Comparison of ENCODE assay signal across 8 mouse cellular contexts in the genomic region with DNA sequence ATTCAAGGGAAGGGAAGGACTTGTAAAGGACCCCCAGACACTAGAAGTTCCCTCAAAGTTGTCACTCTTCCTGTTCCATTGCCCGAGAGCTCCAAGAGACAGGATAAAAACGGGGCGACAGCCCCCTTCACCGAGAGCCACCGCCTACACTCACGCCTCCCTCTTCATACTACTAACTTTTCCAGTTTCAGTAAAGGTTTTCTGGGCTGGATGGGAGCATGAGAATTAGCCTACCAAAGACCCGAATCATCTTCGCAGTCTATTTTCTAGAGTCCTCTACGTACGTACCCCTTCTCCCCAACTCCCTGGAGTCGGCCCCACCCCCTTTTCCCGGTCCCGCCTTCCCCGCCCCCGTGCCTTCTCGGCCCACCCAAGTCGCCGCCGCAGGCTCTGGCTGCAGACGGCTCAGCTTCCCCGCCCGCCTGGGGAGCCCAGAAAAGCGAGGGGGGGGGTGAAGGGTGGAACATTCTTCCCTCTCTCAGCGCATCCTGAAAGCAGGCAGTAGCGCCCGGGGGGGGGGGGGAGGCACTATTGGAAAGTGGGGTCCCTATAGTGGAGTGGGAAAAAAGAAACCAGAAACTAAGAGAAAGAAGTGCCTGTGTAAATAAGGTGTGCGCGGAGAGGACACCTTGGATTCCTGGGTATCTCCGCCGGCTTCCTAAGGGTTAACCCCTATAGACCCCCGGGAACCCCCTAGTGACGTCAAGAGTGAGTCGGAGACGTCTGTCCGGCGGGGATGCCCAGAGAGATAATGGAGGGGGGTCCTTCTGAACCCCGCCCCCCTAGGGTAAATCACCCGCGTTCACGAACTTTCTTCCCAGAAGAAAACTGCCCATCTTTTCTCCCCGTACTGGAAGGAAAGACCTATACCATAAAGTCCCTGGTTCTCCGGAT. TPM values are rescaled to one million over a fixed set of nuclear protein-coding genes. Genes with fewer than 3 reads are reported as not detected.
DNase-seq lines count a peak whose midpoint lies in the region; ATAC-seq and TF ChIP-seq lines count a peak whose summit lies in the region.
"Had no signal": no experiment of that assay in that cellular context is flagged by ENCODE, and none has a peak within 500 bp of the region (broad histone marks: within the 10 kb centered on the region; RNA-seq: fewer than 3 reads in every experiment).

No protein-coding gene starts in this region.

- peaks cover 34% of the 10 kb centered on the region for H3K36me3 ChIP-seq in E14TG2a.4 (ENCODE audit: insufficient read depth, low read length)
- no peaks in the 10 kb centered on the region for H3K36me3 ChIP-seq in hindbrain, embryonic 12.5 days
- no peaks in the 10 kb centered on the region for H3K36me3 ChIP-seq in liver, embryonic 15.5 days (replicated peaks)

- TF ChIP-seq CTCF in E14TG2a.4 (conservative IDR thresholded peaks at IDR 0.05; ENCODE audit: low read length), result no peak
- no peak for TF ChIP-seq CTCF in embryonic fibroblast, embryonic 13.5 days (IDR thresholded peaks at IDR 0.05; ENCODE audit: borderline replicate concordance, insufficient read depth, low read length)

- ATAC-seq in hindbrain, embryonic 12.5 days (ENCODE audit: low FRiP score), result peak; percentile 20
- no peak for ATAC-seq in liver, embryonic 15.5 days (ENCODE audit: insufficient read depth)

- peaks cover 62% of the 10 kb centered on the region for H3K4me1 ChIP-seq in E14TG2a.4 (replicated peaks; ENCODE audit: low read depth, low read length)
- H3K4me1 ChIP-seq in embryonic fibroblast, embryonic 13.5 days (ENCODE audit: control insufficient read depth, insufficient read depth, low read length), result no peaks in the 10 kb centered on the region
- H3K4me1 ChIP-seq in hindbrain, embryonic 12.5 days, result peaks cover 37% of the 10 kb centered on the region
- H3K4me1 ChIP-seq in liver, embryonic 15.5 days (replicated peaks), result peaks cover 35% of the 10 kb centered on the region

- no peak for TF ChIP-seq POLR2A in embryonic fibroblast, embryonic 13.5 days (IDR thresholded peaks at IDR 0.05; ENCODE audit: low read depth, low read length)

- H3K4me3 ChIP-seq in E14TG2a.4 (replicated peaks; ENCODE audit: low read length), result peak overlapping the region; percentile 88
- peak overlapping the region; percentile 54 for H3K4me3 ChIP-seq in embryonic fibroblast, embryonic 13.5 days (ENCODE audit: insufficient read depth, low read length)
- peak overlapping the region; percentile 40 for H3K4me3 ChIP-seq in hindbrain, embryonic 12.5 days
- H3K4me3 ChIP-seq in liver, embryonic 15.5 days (replicated peaks), result peak overlapping the region; percentile 41

- no peaks in the 10 kb centered on the region for H3K27me3 ChIP-seq in E14TG2a.4 (ENCODE audit: insufficient read depth, low read length)
- peaks cover 38% of the 10 kb centered on the region for H3K27me3 ChIP-seq in hindbrain, embryonic 12.5 days
- peaks cover 76% of the 10 kb centered on the region for H3K27me3 ChIP-seq in liver, embryonic 15.5 days

- peak overlapping the region; percentile 66 for H3K4me2 ChIP-seq in hindbrain, embryonic 12.5 days (replicated peaks)
- H3K4me2 ChIP-seq in liver, embryonic 15.5 days, result peak overlapping the region; percentile 70

- H3K27ac ChIP-seq in embryonic fibroblast, embryonic 13.5 days (ENCODE audit: insufficient read depth, low read length), result no peak overlapping the region
- peak overlapping the region; percentile 71; the same call in 1 of the 2 replicates for H3K27ac ChIP-seq in hindbrain, embryonic 12.5 days
- H3K27ac ChIP-seq in liver, embryonic 15.5 days (replicated peaks), result no peak overlapping the region

- WGBS in hindbrain, embryonic 12.5 days, result 1% methylated on average over 42 of the region's 42 CpGs
- under 1% methylated on average over 41 of the region's 42 CpGs for WGBS in liver, embryonic 15.5 days (ENCODE audit: insufficient replicate concordance)

- no peaks in the 10 kb centered on the region for H3K9me3 ChIP-seq in E14TG2a.4 (ENCODE audit: low read length)
- no peaks in the 10 kb centered on the region for H3K9me3 ChIP-seq in hindbrain, embryonic 12.5 days (replicated peaks)
- H3K9me3 ChIP-seq in liver, embryonic 15.5 days (replicated peaks), result no peaks in the 10 kb centered on the region

- H3K9ac ChIP-seq in hindbrain, embryonic 12.5 days, result peak overlapping the region; percentile 51
- H3K9ac ChIP-seq in liver, embryonic 15.5 days, result peak overlapping the region; percentile 11; the same call in 1 of the 2 replicates

- DNase-seq in 3134 (ENCODE audit: extremely low read depth, insufficient read length, low spot score) (peak; percentile 85), adipocyte (ENCODE audit: low spot score) (no peak)
- DNase-seq in skeletal muscle tissue, adult 2 months (ENCODE audit: low read depth, low spot score), result peak; percentile 44

RNA-seq across cellular contexts. Expression of gene Gli1, which starts 1.8 kb away (rescaled TPM):
- polyA plus RNA-seq in embryonic fibroblast, embryonic 13.5 days (2011; ENCODE audit: insufficient read length, low read depth, missing spikeins), result 0.43 and 0.84 TPM in 2 replicates
- 3.7 and 4.8 TPM in 2 replicates for polyA plus RNA-seq in hindbrain, embryonic 12.5 days (2016; fragmentation: Nextera tagmentation; extraction: Ambion mirVana)
- polyA plus RNA-seq in liver, embryonic 15.5 days (2015; fragmentation: Nextera tagmentation; extraction: Ambion mirVana), result 0.31 and 0.32 TPM in 2 replicates

RNA-seq across cellular contexts. Expression of gene Inhbe, which starts 14.3 kb away (rescaled TPM):
- not detected in 2 replicates for polyA plus RNA-seq in embryonic fibroblast, embryonic 13.5 days (2011; ENCODE audit: insufficient read length, low read depth, missing spikeins)
- polyA plus RNA-seq in hindbrain, embryonic 12.5 days (2016; fragmentation: Nextera tagmentation; extraction: Ambion mirVana), result 0.08 TPM in 1 of 2 replicates, not detected in the other
- 0.71 and 0.82 TPM in 2 replicates for polyA plus RNA-seq in liver, embryonic 15.5 days (2015; fragmentation: Nextera tagmentation; extraction: Ambion mirVana)

RNA-seq across cellular contexts. Expression of gene Arhgap9, which starts 18.2 kb away (rescaled TPM):
- 0.18 TPM in 1 of 2 replicates, not detected in the other for polyA plus RNA-seq in embryonic fibroblast, embryonic 13.5 days (2011; ENCODE audit: insufficient read length, low read depth, missing spikeins)
- polyA plus RNA-seq in hindbrain, embryonic 12.5 days (2016; fragmentation: Nextera tagmentation; extraction: Ambion mirVana), result 2.0 and 2.2 TPM in 2 replicates
- polyA plus RNA-seq in liver, embryonic 15.5 days (2015; fragmentation: Nextera tagmentation; extraction: Ambion mirVana), result 14.1 and 14.9 TPM in 2 replicates

RNA-seq across cellular contexts. Expression of gene Mars, which starts 28.3 kb away (rescaled TPM):
- 105 and 110 TPM in 2 replicates for polyA plus RNA-seq in embryonic fibroblast, embryonic 13.5 days (2011; ENCODE audit: insufficient read length, low read depth, missing spikeins)
- 142 and 152 TPM in 2 replicates for polyA plus RNA-seq in hindbrain, embryonic 12.5 days (2016; fragmentation: Nextera tagmentation; extraction: Ambion mirVana)
- 109 and 112 TPM in 2 replicates for polyA plus RNA-seq in liver, embryonic 15.5 days (2015; fragmentation: Nextera tagmentation; extraction: Ambion mirVana)

RNA-seq across cellular contexts. Expression of gene Inhbc, which starts 30.3 kb away (rescaled TPM):
- not detected in 2 replicates for polyA plus RNA-seq in embryonic fibroblast, embryonic 13.5 days (2011; ENCODE audit: insufficient read length, low read depth, missing spikeins)
- polyA plus RNA-seq in hindbrain, embryonic 12.5 days (2016; fragmentation: Nextera tagmentation; extraction: Ambion mirVana), result not detected in 2 replicates
- 4.6 and 5.1 TPM in 2 replicates for polyA plus RNA-seq in liver, embryonic 15.5 days (2015; fragmentation: Nextera tagmentation; extraction: Ambion mirVana)
- polyA plus RNA-seq: gonadal fat pad, adult 2 months had no signal
